Mouse (Mus musculus): Measurements from ENCODE around the gene Krtap16-1. TPM values are rescaled to one million over a fixed set of nuclear protein-coding genes. Genes with fewer than 3 reads are reported as not detected.

Krtap16-1 gene
- polyA plus RNA-seq, 1 experiment from 2014 or later: not detected

Other genes with a start within 250 kb of the Krtap16-1 start
- gene Gm11595, start 213.7 kb downstream of the Krtap16-1 start, polyA plus RNA-seq (2014; fragmentation: Nextera tagmentation; extraction: Ambion mirVana): not detected in 2 replicates
- not detected in 2 replicates for gene Krtap4-8, start 205.9 kb downstream of the Krtap16-1 start, polyA plus RNA-seq (2014; fragmentation: Nextera tagmentation; extraction: Ambion mirVana)
- gene Krtap4-9, start 201.4 kb downstream of the Krtap16-1 start, polyA plus RNA-seq (2014; fragmentation: Nextera tagmentation; extraction: Ambion mirVana): not detected in 2 replicates
- gene Gm11596, start 193.1 kb downstream of the Krtap16-1 start, polyA plus RNA-seq (2014; fragmentation: Nextera tagmentation; extraction: Ambion mirVana): not detected in 2 replicates
- not detected in 2 replicates for gene Gm11569, start 187.7 kb downstream of the Krtap16-1 start, polyA plus RNA-seq (2014; fragmentation: Nextera tagmentation; extraction: Ambion mirVana)
- gene Gm11554, start 182.2 kb downstream of the Krtap16-1 start, polyA plus RNA-seq (2014; fragmentation: Nextera tagmentation; extraction: Ambion mirVana): not detected in 2 replicates
- not detected in 2 replicates for gene Krtap4-13, start 176.7 kb downstream of the Krtap16-1 start, polyA plus RNA-seq (2014; fragmentation: Nextera tagmentation; extraction: Ambion mirVana)
- not detected in 2 replicates for gene Gm11564, start 170.9 kb downstream of the Krtap16-1 start, polyA plus RNA-seq (2014; fragmentation: Nextera tagmentation; extraction: Ambion mirVana)
- not detected in 2 replicates for gene 2300003K06Rik, start 148.5 kb downstream of the Krtap16-1 start, polyA plus RNA-seq (2014; fragmentation: Nextera tagmentation; extraction: Ambion mirVana)
- not detected in 2 replicates for gene Krtap4-16, start 135.0 kb downstream of the Krtap16-1 start, polyA plus RNA-seq (2014; fragmentation: Nextera tagmentation; extraction: Ambion mirVana)
- gene Gm11568, start 128.7 kb downstream of the Krtap16-1 start, polyA plus RNA-seq (2014; fragmentation: Nextera tagmentation; extraction: Ambion mirVana): not detected in 2 replicates
- gene Gm11559, start 122.1 kb downstream of the Krtap16-1 start, polyA plus RNA-seq (2014; fragmentation: Nextera tagmentation; extraction: Ambion mirVana): not detected in 2 replicates
- gene Krtap9-1, start 113.2 kb downstream of the Krtap16-1 start, polyA plus RNA-seq (2014; fragmentation: Nextera tagmentation; extraction: Ambion mirVana): not detected in 2 replicates
- gene Gm11567, start 107.4 kb downstream of the Krtap16-1 start, polyA plus RNA-seq (2014; fragmentation: Nextera tagmentation; extraction: Ambion mirVana): not detected in 2 replicates
- not detected in 2 replicates for gene Krtap31-1, start 78.7 kb downstream of the Krtap16-1 start, polyA plus RNA-seq (2014; fragmentation: Nextera tagmentation; extraction: Ambion mirVana)
- gene Gm11565, start 71.8 kb downstream of the Krtap16-1 start, polyA plus RNA-seq (2014; fragmentation: Nextera tagmentation; extraction: Ambion mirVana): not detected in 2 replicates
- gene Krtap31-2, start 50.3 kb downstream of the Krtap16-1 start, polyA plus RNA-seq (2014; fragmentation: Nextera tagmentation; extraction: Ambion mirVana): not detected in 2 replicates
- not detected in 2 replicates for gene Krtap9-5, start 38.1 kb downstream of the Krtap16-1 start, polyA plus RNA-seq (2014; fragmentation: Nextera tagmentation; extraction: Ambion mirVana)
- gene Krtap29-1, start 7.5 kb downstream of the Krtap16-1 start, polyA plus RNA-seq (2014; fragmentation: Nextera tagmentation; extraction: Ambion mirVana): not detected in 2 replicates
- 0.61 TPM in 1 of 2 replicates, not detected in the other for gene Krtap17-1, start 7.4 kb upstream of the Krtap16-1 start, polyA plus RNA-seq (2014; fragmentation: Nextera tagmentation; extraction: Ambion mirVana)
- not detected in 2 replicates for gene Krt33a, start 29.6 kb upstream of the Krtap16-1 start, polyA plus RNA-seq (2014; fragmentation: Nextera tagmentation; extraction: Ambion mirVana)
- gene Krt33b, start 43.3 kb upstream of the Krtap16-1 start, polyA plus RNA-seq (2014; fragmentation: Nextera tagmentation; extraction: Ambion mirVana): not detected in 2 replicates
- gene Krt34, start 55.0 kb upstream of the Krtap16-1 start, polyA plus RNA-seq (2014; fragmentation: Nextera tagmentation; extraction: Ambion mirVana): not detected in 2 replicates
- gene Krt31, start 64.0 kb upstream of the Krtap16-1 start, polyA plus RNA-seq (2014; fragmentation: Nextera tagmentation; extraction: Ambion mirVana): not detected in 2 replicates
- not detected in 2 replicates for gene Krt32, start 101.6 kb upstream of the Krtap16-1 start, polyA plus RNA-seq (2014; fragmentation: Nextera tagmentation; extraction: Ambion mirVana)
- not detected in 2 replicates for gene Krt35, start 109.6 kb upstream of the Krtap16-1 start, polyA plus RNA-seq (2014; fragmentation: Nextera tagmentation; extraction: Ambion mirVana)
- not detected in 2 replicates for gene Krt36, start 119.0 kb upstream of the Krtap16-1 start, polyA plus RNA-seq (2014; fragmentation: Nextera tagmentation; extraction: Ambion mirVana)
- not detected in 2 replicates for gene Krt13, start 135.0 kb upstream of the Krtap16-1 start, polyA plus RNA-seq (2014; fragmentation: Nextera tagmentation; extraction: Ambion mirVana)
- gene Krt15, start 149.3 kb upstream of the Krtap16-1 start, polyA plus RNA-seq (2014; fragmentation: Nextera tagmentation; extraction: Ambion mirVana): 0.16 TPM in 1 of 2 replicates, not detected in the other
- gene Krt19, start 162.1 kb upstream of the Krtap16-1 start, polyA plus RNA-seq (2014; fragmentation: Nextera tagmentation; extraction: Ambion mirVana): 0.72 and 1.4 TPM in 2 replicates
- gene Krt9, start 206.6 kb upstream of the Krtap16-1 start, polyA plus RNA-seq (2014; fragmentation: Nextera tagmentation; extraction: Ambion mirVana): not detected in 2 replicates
- gene Krt14, start 221.0 kb upstream of the Krtap16-1 start, polyA plus RNA-seq (2014; fragmentation: Nextera tagmentation; extraction: Ambion mirVana): not detected in 2 replicates